Mouse (Mus musculus) spleen, adult 2 months (tissue): Measurements from ENCODE around the gene Apobr. TPM values are rescaled to one million over a fixed set of nuclear protein-coding genes. Genes with fewer than 3 reads are reported as not detected.

Experiments
- DNase-seq, 2 experiments: peaks; one replicate each; pipeline versions ENCODE4 v3.0.0 to v3.0.0-alpha.2; 2012 to 2021; ENCODE audit warnings: low spot score in 2 of 2, low read depth in 1 of 2
- H3K27ac ChIP-seq: fragments of 200-500 bp; 2 replicates; pipeline ENCODE4 v1.5.1; 2012; ENCODE audit warnings: low read length, inconsistent platforms; ENCODE audit not compliant: insufficient read depth
- H3K27me3 ChIP-seq: fragments of 200-500 bp; 2 replicates; pipeline ENCODE4 v1.6.1; 2012; ENCODE audit warnings: mild to moderate bottlenecking, moderate library complexity, low read length, inconsistent platforms; ENCODE audit not compliant: control insufficient read depth, insufficient read depth
- H3K36me3 ChIP-seq: fragments of 200-500 bp; 2 replicates; pipeline ENCODE4 v1.6.1; 2012; ENCODE audit warnings: mild to moderate bottlenecking, low read length, inconsistent platforms; ENCODE audit not compliant: control insufficient read depth, insufficient read depth
- H3K4me1 ChIP-seq: fragments of 200-500 bp; 2 replicates; pipeline ENCODE4 v1.6.1; 2011; ENCODE audit warnings: inconsistent platforms; ENCODE audit not compliant: control insufficient read depth, insufficient read depth, insufficient read length
- H3K4me3 ChIP-seq: fragments of 200-500 bp; 2 replicates; pipeline ENCODE4 v1.5.1; 2011; ENCODE audit warnings: mild to moderate bottlenecking, inconsistent platforms; ENCODE audit not compliant: insufficient read depth, insufficient read length; ENCODE audit errors: extremely low read depth
- CTCF ChIP-seq: fragments of 200-500 bp; IDR thresholded peaks from 2 replicates; pipeline ENCODE4 v1.5.1; 2011; ENCODE audit warnings: mild to moderate bottlenecking, inconsistent platforms; ENCODE audit not compliant: insufficient read depth, insufficient read length, insufficient replicate concordance; ENCODE audit errors: extremely low read depth
- POLR2A ChIP-seq: fragments of 200-500 bp; IDR thresholded peaks from 2 replicates; pipeline ENCODE4 v1.6.1; 2011; ENCODE audit warnings: low read depth, low read length, inconsistent platforms
- WGBS: fragments of 180-500 bp; shearing (Covaris S2); methylation state at CpG from one replicate; pipeline ENCODE4 v1.1.7; 2018; 5-methylcytosine and 5-hydroxymethylcytosine counted together
- polyA plus RNA-seq: library from polyadenylated mRNA; depleted of rRNA; stranded (reverse); fragments of >200 nt; gene quantifications from 2 replicates; pipeline ENCODE4 v1.2.3, GENCODE M21; 2012; rRNA removed

The Apobr gene
- polyA plus RNA-seq, result 13.6 and 15.8 TPM in 2 replicates

GRCm38 (mm10) chr7:126584506-126584977 lies at the start of gene Apobr:
Gene Apobr (plus strand): TSS chr7:126584942.
- peak within 1 kb of the TSS; percentile 94 for H3K4me3 ChIP-seq
- peak in 1 of 2 experiments; percentile 46 for DNase-seq
- WGBS, result 18% methylated on average over 8 of the region's 8 CpGs

GRCm38 (mm10) chr7:126535766-126536165 lies 49.0 kb upstream of the Apobr start:
- DNase-seq, result no peak
- Histone ChIP-seq H3K27me3 (peaks cover 5% of the 10 kb centered on the region), H3K4me3 (no peak overlapping the region; the same call in 1 of the 2 replicates), H3K27ac (no peak overlapping the region), H3K36me3 (no peaks in the 10 kb centered on the region), H3K4me1 (peaks cover 4% of the 10 kb centered on the region; the same call in 1 of the 2 replicates)
- WGBS, result 3% methylated on average over 28 of the region's 28 CpGs
- no peak for TF ChIP-seq POLR2A
- no peak for TF ChIP-seq CTCF

More at GRCm38 (mm10) chr7:126584506-126584977, at the start of gene Apobr:
- peaks cover 5% of the 10 kb centered on the region; the same call in 1 of the 2 replicates for H3K4me1 ChIP-seq
- H3K27ac ChIP-seq, result peak within 1 kb of the TSS; percentile 94
- TF ChIP-seq CTCF, result no peak
- no peak for TF ChIP-seq POLR2A
- H3K36me3 ChIP-seq, result peaks cover 3% of the 10 kb centered on the region
- no peaks in the 10 kb centered on the region for H3K27me3 ChIP-seq

- WGBS, result 78% methylated on average over 9 of the region's 9 CpGs
- Histone ChIP-seq H3K27me3 (peaks cover 5% of the 10 kb centered on the region), H3K27ac (no peak overlapping the region), H3K4me1 (peaks cover 4% of the 10 kb centered on the region; the same call in 1 of the 2 replicates), H3K4me3 (no peak overlapping the region), H3K36me3 (no peaks in the 10 kb centered on the region)
- no peak for DNase-seq
- TF ChIP-seq POLR2A, result no peak
- no peak for TF ChIP-seq CTCF
Measured at GRCm38 (mm10) chr7:126536466-126536865, 48.3 kb upstream of the Apobr start.

GRCm38 (mm10) chr7:126537820-126538585 lies 46.7 kb upstream of the Apobr start:
- 76% methylated on average over 5 of the region's 5 CpGs for WGBS
- TF ChIP-seq CTCF (no peak), POLR2A (no peak)
- no peaks in the 10 kb centered on the region for H3K36me3 ChIP-seq
- peaks cover 5% of the 10 kb centered on the region for H3K27me3 ChIP-seq
- H3K4me3 ChIP-seq, result no peak overlapping the region
- peaks cover 4% of the 10 kb centered on the region; the same call in 1 of the 2 replicates for H3K4me1 ChIP-seq
- H3K27ac ChIP-seq, result no peak overlapping the region
- peak in 1 of 2 experiments; percentile 32 for DNase-seq

GRCm38 (mm10) chr7:126541661-126542060 lies 43.1 kb upstream of the Apobr start:
- peaks cover 15% of the 10 kb centered on the region for H3K36me3 ChIP-seq
- WGBS, result 76% methylated on average over 1 of the region's 1 CpGs
- H3K27me3 ChIP-seq, result no peaks in the 10 kb centered on the region
- no peak for DNase-seq
- H3K27ac ChIP-seq, result no peak overlapping the region
- no peaks in the 10 kb centered on the region for H3K4me1 ChIP-seq
- no peak overlapping the region for H3K4me3 ChIP-seq
- TF ChIP-seq CTCF (no peak), POLR2A (no peak)

GRCm38 (mm10) chr7:126545631-126546030 lies 39.1 kb upstream of the Apobr start:
- 87% methylated on average over 2 of the region's 2 CpGs for WGBS
- Histone ChIP-seq H3K4me1 (no peaks in the 10 kb centered on the region), H3K27me3 (no peaks in the 10 kb centered on the region), H3K36me3 (peaks cover 47% of the 10 kb centered on the region), H3K4me3 (no peak overlapping the region), H3K27ac (no peak overlapping the region)
- no peak for TF ChIP-seq CTCF
- no peak for TF ChIP-seq POLR2A
- no peak for DNase-seq

GRCm38 (mm10) chr7:126554796-126555195 lies 29.9 kb upstream of the Apobr start:
- peak in 1 of 2 experiments; percentile 18 for DNase-seq
- no peak overlapping the region for H3K27ac ChIP-seq
- no peaks in the 10 kb centered on the region for H3K4me1 ChIP-seq
- peaks cover 74% of the 10 kb centered on the region for H3K36me3 ChIP-seq
- H3K27me3 ChIP-seq, result no peaks in the 10 kb centered on the region
- WGBS, result 89% methylated on average over 1 of the region's 1 CpGs
- TF ChIP-seq POLR2A, result no peak
- no peak for TF ChIP-seq CTCF
- H3K4me3 ChIP-seq, result no peak overlapping the region
